Mouse (Mus musculus) MEL (cell line): ENCODE results near the gene Ncs1. TPM values are rescaled to one million over a fixed set of nuclear protein-coding genes. Genes with fewer than 3 reads are reported as not detected.
A peak's percentile ranks its signal among the peaks of the same experiment; 100 is the strongest.

Experiments used
- DNase-seq: peaks from one replicate; pipeline ENCODE4 v3.0.0; 2011; ENCODE audit warnings: low read depth, low spot score
- H3K27ac ChIP-seq: 2 replicates; pipeline ENCODE4 v1.5.1; 2012; ENCODE audit warnings: low read depth, mild to moderate bottlenecking, control low read depth, low read length, moderate library complexity; ENCODE audit not compliant: control insufficient read depth
- H3K27me3 ChIP-seq, 2 experiments: fragments of 150-350 bp in 1 of 2; sonication (generic) in 1 of 2; 2 replicates each; pipeline ENCODE4 v1.6.1; 2012; ENCODE audit warnings: low read length in 2 of 2, mild to moderate bottlenecking in 2 of 2, improper control_type of control experiment in 1 of 2, moderate library complexity in 1 of 2; ENCODE audit not compliant: insufficient read depth in 2 of 2, control insufficient read depth in 1 of 2
- H3K36me3 ChIP-seq, 2 experiments: 2 replicates each; pipeline ENCODE4 v1.6.1; 2012 to 2014; ENCODE audit warnings: low read length in 2 of 2, improper control_type of control experiment in 1 of 2, inconsistent platforms in 1 of 2, mild to moderate bottlenecking in 1 of 2; ENCODE audit not compliant: insufficient read depth in 2 of 2, control insufficient read depth in 1 of 2
- H3K4me1 ChIP-seq, 2 experiments: fragments of 150-350 bp in 1 of 2; sonication (generic) in 1 of 2; 2 replicates each; pipeline ENCODE4 v1.6.1; 2012; ENCODE audit warnings: low read length in 2 of 2, improper control_type of control experiment in 1 of 2, mild to moderate bottlenecking in 1 of 2; ENCODE audit not compliant: insufficient read depth in 2 of 2, control insufficient read depth in 1 of 2
- H3K4me3 ChIP-seq, 2 experiments: fragments of 150-350 bp in 1 of 2; sonication (generic) in 1 of 2; 2 replicates each; pipeline ENCODE4 v1.5.1; 2012; ENCODE audit warnings: low read depth in 2 of 2, low read length in 2 of 2, mild to moderate bottlenecking in 2 of 2, moderate library complexity in 2 of 2, control low read depth in 1 of 2, improper control_type of control experiment in 1 of 2; ENCODE audit not compliant: control insufficient read depth in 1 of 2, insufficient read depth in 1 of 2
- H3K79me2 ChIP-seq: 2 replicates; pipeline ENCODE4 v1.6.1; 2012; ENCODE audit warnings: mild to moderate bottlenecking, low read length, moderate library complexity; ENCODE audit not compliant: control insufficient read depth, poor library complexity, insufficient read depth
- H3K9ac ChIP-seq: 2 replicates; pipeline ENCODE4 v1.6.1; 2012; ENCODE audit warnings: low read depth, mild to moderate bottlenecking, control low read depth, low read length, moderate library complexity; ENCODE audit not compliant: control insufficient read depth, poor library complexity, severe bottlenecking
- H3K9me3 ChIP-seq: fragments of 150-350 bp; sonication (generic); replicated peaks from 2 replicates; pipeline ENCODE4 v1.6.1; 2012; ENCODE audit warnings: mild to moderate bottlenecking, low read length, improper control_type of control experiment, moderate library complexity; ENCODE audit not compliant: insufficient read depth
- BHLHE40 ChIP-seq: IDR thresholded peaks from 2 replicates; pipeline ENCODE4 v1.6.1; 2012; ENCODE audit warnings: low read depth, mild to moderate bottlenecking, inconsistent platforms, low read length, improper control_type of control experiment, borderline replicate concordance
- CHD1 ChIP-seq: IDR thresholded peaks from 2 replicates; pipeline ENCODE4 v1.6.1; 2012; ENCODE audit warnings: low read depth, mild to moderate bottlenecking, inconsistent platforms, low read length, improper control_type of control experiment
- CHD2 ChIP-seq: IDR thresholded peaks from 2 replicates; pipeline ENCODE4 v1.6.1; 2011; ENCODE audit warnings: low read length, improper control_type of control experiment
- E2F4 ChIP-seq: IDR thresholded peaks from 2 replicates; pipeline ENCODE4 v1.6.1; 2011; ENCODE audit warnings: low read depth, low read length, improper control_type of control experiment, borderline replicate concordance
- ELF1 ChIP-seq: IDR thresholded peaks from 2 replicates; pipeline ENCODE4 v1.6.1; 2014; ENCODE audit warnings: low read depth, mild to moderate bottlenecking, inconsistent platforms, low read length, improper control_type of control experiment, moderate library complexity
- ETS1 ChIP-seq: IDR thresholded peaks from 2 replicates; pipeline ENCODE4 v1.6.1; 2012; ENCODE audit warnings: low read depth, mild to moderate bottlenecking, inconsistent platforms, low read length, improper control_type of control experiment, moderate library complexity
- GABPA ChIP-seq: IDR thresholded peaks from 2 replicates; pipeline ENCODE4 v1.6.1; 2012; ENCODE audit warnings: low read depth, mild to moderate bottlenecking, inconsistent platforms, low read length, improper control_type of control experiment, moderate library complexity
- GATA1 ChIP-seq: IDR thresholded peaks from 2 replicates; pipeline ENCODE4 v1.6.1; 2011; ENCODE audit warnings: low read depth, low read length, improper control_type of control experiment
- HCFC1 ChIP-seq: IDR thresholded peaks from 2 replicates; pipeline ENCODE4 v1.6.1; 2012; ENCODE audit warnings: low read depth, mild to moderate bottlenecking, inconsistent platforms, low read length, improper control_type of control experiment, moderate library complexity
- JUND ChIP-seq: IDR thresholded peaks from 2 replicates; pipeline ENCODE4 v1.6.1; 2011; ENCODE audit warnings: low read depth, mild to moderate bottlenecking, improper control_type of control experiment, low read length
- KAT2A ChIP-seq: conservative IDR thresholded peaks from 2 replicates; pipeline ENCODE4 v1.6.1; 2012; ENCODE audit warnings: low read depth, low read length, improper control_type of control experiment, inconsistent platforms
- MAFK ChIP-seq: IDR thresholded peaks from 2 replicates; pipeline ENCODE4 v1.6.1; 2011; ENCODE audit warnings: low read depth, mild to moderate bottlenecking, low read length, improper control_type of control experiment, borderline replicate concordance
- MAX ChIP-seq: IDR thresholded peaks from 2 replicates; pipeline ENCODE4 v1.6.1; 2011; ENCODE audit warnings: low read length, improper control_type of control experiment
- MAZ ChIP-seq: IDR thresholded peaks from 2 replicates; pipeline ENCODE4 v1.6.1; 2012; ENCODE audit warnings: low read depth, mild to moderate bottlenecking, inconsistent platforms, low read length, improper control_type of control experiment
- MEF2A ChIP-seq: IDR thresholded peaks from 2 replicates; pipeline ENCODE4 v1.6.1; 2014; ENCODE audit warnings: low read depth, mild to moderate bottlenecking, inconsistent platforms, low read length, improper control_type of control experiment; ENCODE audit not compliant: poor library complexity, insufficient replicate concordance, severe bottlenecking; ENCODE audit errors: extremely low read depth
- MXI1 ChIP-seq: IDR thresholded peaks from 2 replicates; pipeline ENCODE4 v1.6.1; 2011; ENCODE audit warnings: mild to moderate bottlenecking, low read depth, low read length, improper control_type of control experiment
- MYB ChIP-seq: IDR thresholded peaks from 2 replicates; pipeline ENCODE4 v1.6.1; 2011; ENCODE audit warnings: mild to moderate bottlenecking, low read depth, low read length, improper control_type of control experiment
- MYC ChIP-seq: IDR thresholded peaks from 2 replicates; pipeline ENCODE4 v1.6.1; 2011; ENCODE audit warnings: low read depth, mild to moderate bottlenecking, low read length, improper control_type of control experiment, moderate library complexity
- NELFE ChIP-seq: IDR thresholded peaks from 2 replicates; pipeline ENCODE4 v1.6.1; 2011; ENCODE audit warnings: low read depth, low read length, improper control_type of control experiment
- NRF1 ChIP-seq: IDR thresholded peaks from 2 replicates; pipeline ENCODE4 v1.6.1; 2014; ENCODE audit warnings: low read depth, mild to moderate bottlenecking, inconsistent platforms, low read length, improper control_type of control experiment, moderate library complexity; ENCODE audit not compliant: poor library complexity, insufficient read depth, severe bottlenecking
- POLR2A ChIP-seq, 2 experiments: IDR thresholded peaks; 2 replicates each; pipeline ENCODE4 v1.6.1; 2011 to 2012; ENCODE audit warnings: low read length in 2 of 2, mild to moderate bottlenecking in 2 of 2, control low read depth in 1 of 2, improper control_type of control experiment in 1 of 2, low read depth in 1 of 2, moderate library complexity in 1 of 2; ENCODE audit not compliant: control insufficient read depth in 1 of 2, insufficient read depth in 1 of 2, poor library complexity in 1 of 2
- POLR2AphosphoS2 ChIP-seq: IDR thresholded peaks from 2 replicates; pipeline ENCODE4 v1.6.1; 2011; ENCODE audit warnings: low read length, improper control_type of control experiment
- POLR2AphosphoS5 ChIP-seq: IDR thresholded peaks from 2 replicates; pipeline ENCODE4 v1.6.1; 2012; ENCODE audit warnings: low read depth, borderline replicate concordance, mild to moderate bottlenecking, inconsistent platforms, low read length, moderate library complexity, mixed read lengths
- RAD21 ChIP-seq: IDR thresholded peaks from 2 replicates; pipeline ENCODE4 v1.6.1; 2011; ENCODE audit warnings: mild to moderate bottlenecking, low read depth, low read length, improper control_type of control experiment
- SIN3A ChIP-seq: IDR thresholded peaks from 2 replicates; pipeline ENCODE4 v1.6.1; 2012; ENCODE audit warnings: low read length, improper control_type of control experiment, inconsistent platforms
- SMC3 ChIP-seq: IDR thresholded peaks from 2 replicates; pipeline ENCODE4 v1.6.1; 2011; ENCODE audit warnings: low read depth, low read length, improper control_type of control experiment
- TAL1 ChIP-seq: IDR thresholded peaks from 2 replicates; pipeline ENCODE4 v1.6.1; 2012; ENCODE audit warnings: mild to moderate bottlenecking, inconsistent platforms, low read length, moderate library complexity, mixed read lengths
- TBP ChIP-seq: IDR thresholded peaks from 2 replicates; pipeline ENCODE4 v1.8.0; 2011; ENCODE audit warnings: low read depth, low read length, improper control_type of control experiment
- TCF12 ChIP-seq: IDR thresholded peaks from 2 replicates; pipeline ENCODE4 v1.6.1; 2014; ENCODE audit warnings: low read depth, mild to moderate bottlenecking, inconsistent platforms, low read length, improper control_type of control experiment, moderate library complexity
- UBTF ChIP-seq: IDR thresholded peaks from 2 replicates; pipeline ENCODE4 v1.6.1; 2012; ENCODE audit warnings: low read depth, mild to moderate bottlenecking, inconsistent platforms, low read length, improper control_type of control experiment, moderate library complexity, borderline replicate concordance; ENCODE audit not compliant: insufficient read depth
- USF1 ChIP-seq: IDR thresholded peaks from 2 replicates; pipeline ENCODE4 v1.6.1; 2014; ENCODE audit warnings: low read depth, mild to moderate bottlenecking, inconsistent platforms, low read length, improper control_type of control experiment, moderate library complexity
- USF2 ChIP-seq, 2 experiments: IDR thresholded peaks; 2 replicates each; pipeline ENCODE4 v1.6.1; 2011 to 2012; ENCODE audit warnings: improper control_type of control experiment in 2 of 2, low read length in 2 of 2, borderline replicate concordance in 1 of 2, inconsistent platforms in 1 of 2, low read depth in 1 of 2, mild to moderate bottlenecking in 1 of 2; ENCODE audit not compliant: insufficient read depth in 1 of 2
- ZC3H11A ChIP-seq: IDR thresholded peaks from 2 replicates; pipeline ENCODE4 v1.6.1; 2012; ENCODE audit warnings: low read depth, mild to moderate bottlenecking, inconsistent platforms, low read length, improper control_type of control experiment
- ZKSCAN1 ChIP-seq: IDR thresholded peaks from 2 replicates; pipeline ENCODE4 v1.6.1; 2012; ENCODE audit warnings: low read depth, mild to moderate bottlenecking, inconsistent platforms, low read length, improper control_type of control experiment, moderate library complexity
- ZMIZ1 ChIP-seq: IDR thresholded peaks from 2 replicates; pipeline ENCODE4 v1.6.1; 2012; ENCODE audit warnings: low read depth, mild to moderate bottlenecking, inconsistent platforms, low read length, improper control_type of control experiment, moderate library complexity
- ZNF384 ChIP-seq: IDR thresholded peaks from 2 replicates; pipeline ENCODE4 v1.6.1; 2012; ENCODE audit warnings: low read depth, mild to moderate bottlenecking, inconsistent platforms, low read length, improper control_type of control experiment
- polyA plus RNA-seq, 2 experiments: library from polyadenylated mRNA; stranded (reverse) in 1 of 2; unstranded in 1 of 2; fragments of >175 nt in 1 of 2; fragments of >200 nt in 1 of 2; gene quantifications; 2 replicates each; pipeline versions ENCODE4 v1.2.1 to v1.2.4; 2012; ENCODE audit warnings: low replicate concordance in 2 of 2, low read depth in 1 of 2; ENCODE audit not compliant: insufficient read length in 2 of 2, insufficient read depth in 1 of 2, missing spikeins in 1 of 2
- total RNA-seq: library from RNA; depleted of rRNA; stranded (reverse); fragments of 300-350 nt; gene quantifications from 2 replicates; pipeline ENCODE4 v1.2.3, GENCODE M21; 2012

Ncs1 gene
- total and polyA plus RNA-seq, 3 experiments = 14.5 to 17.6 TPM; not detected in 1

GRCm38 (mm10) chr2:31239203-31239696, 6.4 kb upstream of the Ncs1 start:
- no peaks in the 10 kb centered on the region for H3K27me3 ChIP-seq
- no peaks in the 10 kb centered on the region for H3K79me2 ChIP-seq
- peak overlapping the region; percentile 89 for H3K27ac ChIP-seq
- H3K9me3 ChIP-seq = no peaks in the 10 kb centered on the region
- peaks cover 0 to 11% of the 10 kb centered on the region in 2 experiments; a peak in 2 of 4 replicates for H3K4me1 ChIP-seq
- peak; percentile 95 for DNase-seq
- peak overlapping the region; percentile 78 for H3K9ac ChIP-seq
- H3K4me3 ChIP-seq = peak overlapping the region; percentile 44 to 50
- peaks cover 0 to 3% of the 10 kb centered on the region in 2 experiments; a peak in 2 of 4 replicates for H3K36me3 ChIP-seq
- TF ChIP-seq HCFC1 (peak; percentile 82; the same call in 1 of the 2 replicates), ZMIZ1 (peak; percentile 100), TAL1 (no peak), MXI1 (peak; percentile 67), USF2 (IDR thresholded peaks at IDR 0.05; ENCODE audit: borderline replicate concordance in 1 of 2, insufficient read depth in 1 of 2, low read depth in 1 of 2, low read length in 2 of 2) (no peak), BHLHE40 (peak; percentile 87), POLR2AphosphoS5 (peak; percentile 95; the same call in 1 of the 2 replicates), TBP (peak; percentile 99), ZC3H11A (peak; percentile 38), KAT2A (0 out of 2 replicates have a peak, but pooled peaks have one; percentile 53), SMC3 (peak; percentile 55), ZKSCAN1 (no peak), POLR2A (IDR thresholded peaks at IDR 0.05; ENCODE audit: control insufficient read depth in 1 of 2, insufficient read depth in 1 of 2, low read depth in 1 of 2, low read length in 2 of 2, poor library complexity in 1 of 2) (peak; percentile 100), CHD1 (no peak), USF1 (no peak; the same call in 1 of the 2 replicates), TCF12 (peak; percentile 75), GABPA (no peak), NELFE (peak; percentile 95), GATA1 (peak; percentile 89), MAZ (peak; percentile 81), CHD2 (no peak), MEF2A (peak; percentile 67; the same call in 1 of the 2 replicates), ETS1 (peak; percentile 97), MYC (peak; percentile 85), MYB (no peak; the same call in 1 of the 2 replicates), UBTF (no peak), MAX (peak; percentile 84), POLR2AphosphoS2 (peak; percentile 100), NRF1 (peak; percentile 73), SIN3A (peak; percentile 97), MAFK (no peak; the same call in 1 of the 2 replicates), E2F4 (peak; percentile 84; the same call in 1 of the 2 replicates), JUND (peak; percentile 65), RAD21 (peak; percentile 67), ELF1 (no peak; the same call in 1 of the 2 replicates), ZNF384 (no peak)
